Mouse (Mus musculus): ENCODE results near the gene Htr2c.
A peak's percentile ranks its signal among the peaks of the same experiment; 100 is the strongest.

The Htr2c gene

GRCm38 (mm10) chrX:146962258-146962913, at the start of gene Htr2c:
Gene Htr2c (plus strand): TSS chrX:146962513.
- no peak for DNase-seq (ENCODE audit: low read depth)

DNA sequence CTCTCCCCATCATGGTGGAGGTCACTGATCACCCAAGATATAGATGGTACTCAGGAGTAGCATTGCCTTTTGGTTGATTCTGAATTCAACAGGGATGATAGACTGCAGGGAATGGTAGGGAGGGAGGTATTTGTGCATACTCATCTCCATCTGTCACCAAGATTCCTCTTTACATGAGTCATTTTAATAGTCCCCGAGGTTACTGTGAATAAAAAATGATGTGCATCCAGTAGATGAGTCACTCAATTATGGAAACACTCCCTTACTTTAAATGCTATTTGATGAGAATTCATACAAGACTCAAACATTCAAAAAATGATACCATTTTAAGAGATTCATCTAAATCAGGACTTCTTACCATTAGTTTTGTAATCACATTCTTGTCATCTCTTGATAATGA, 34.1 kb upstream of the Htr2c start:
- DNase-seq (ENCODE audit: low read depth), result no peak

DNA sequence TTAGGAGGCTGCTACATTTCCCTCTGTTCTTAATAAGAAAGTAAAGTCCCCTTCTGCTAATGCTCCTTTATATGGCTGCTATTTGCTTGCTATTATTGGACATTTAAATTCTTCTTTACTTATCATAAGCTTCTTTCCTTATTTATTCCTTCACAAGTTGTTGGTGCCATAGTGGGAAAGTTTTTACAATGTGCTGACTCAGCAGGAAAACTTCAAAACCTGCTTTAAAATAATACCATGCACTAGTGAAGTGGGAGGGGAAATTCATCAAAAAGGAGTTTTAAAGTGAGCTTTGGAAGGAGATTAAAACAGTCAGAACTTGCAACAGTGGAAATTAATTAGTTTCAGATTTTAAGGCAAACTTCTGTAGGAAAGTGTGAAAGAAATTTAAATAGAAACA, 26.0 kb upstream of the Htr2c start:
- DNase-seq (ENCODE audit: low read depth), result no peak

GRCm38 (mm10) chrX:146946216-146946886, 16.0 kb upstream of the Htr2c start:
- DNase-seq (ENCODE audit: low read depth), result no peak

- no peak for DNase-seq (ENCODE audit: low read depth)
Observed at GRCm38 (mm10) chrX:146946996-146947395, 15.3 kb upstream of the Htr2c start.

DNA sequence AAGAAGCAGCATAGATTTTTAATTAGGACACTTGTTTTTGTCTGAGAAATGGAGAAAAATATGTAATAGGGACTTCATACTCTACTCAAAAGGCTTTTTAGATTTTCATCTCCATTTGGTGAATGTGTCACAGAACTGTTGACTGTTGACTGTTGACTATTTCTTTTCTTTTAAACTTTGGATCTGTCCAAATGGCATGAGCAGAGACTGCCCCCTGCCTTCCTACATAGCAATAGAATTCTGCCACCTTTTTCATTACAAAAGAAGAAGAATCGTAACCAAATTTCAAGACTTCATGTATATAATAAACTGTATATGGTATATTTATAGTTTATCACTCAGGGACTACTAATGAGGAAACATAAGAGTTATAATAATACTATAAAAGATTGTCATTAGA, 3.7 kb upstream of the Htr2c start:
- no peak for DNase-seq (ENCODE audit: low read depth)

DNA sequence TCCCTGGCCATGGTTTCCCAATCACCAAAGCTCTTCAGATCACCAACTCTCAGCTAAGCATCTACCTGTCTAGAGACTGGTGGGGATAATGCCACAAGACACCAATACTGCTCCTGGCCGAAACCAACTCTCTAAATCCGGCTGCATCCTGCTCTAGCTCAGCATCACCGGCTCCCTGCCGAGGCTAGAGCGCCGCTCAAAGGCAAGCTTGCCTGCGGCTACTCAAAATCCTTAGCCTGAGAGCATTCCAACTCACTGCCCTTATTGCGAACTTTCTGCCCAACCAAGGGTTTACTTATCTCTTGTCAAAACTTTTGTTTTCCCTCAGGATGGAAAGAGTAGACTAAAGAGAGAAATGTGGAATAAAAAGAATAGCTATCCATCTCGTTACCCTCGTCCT, 2.4 kb upstream of the Htr2c start:
- DNase-seq (ENCODE audit: low read depth), result no peak

GRCm38 (mm10) chrX:146962914-146963547, 718 bp downstream of the Htr2c start:
- DNase-seq (ENCODE audit: low read depth), result no peak

- peak; percentile 0 for DNase-seq (ENCODE audit: low read depth)
Observed at GRCm38 (mm10) chrX:146979931-146980330, 17.6 kb downstream of the Htr2c start.

DNA sequence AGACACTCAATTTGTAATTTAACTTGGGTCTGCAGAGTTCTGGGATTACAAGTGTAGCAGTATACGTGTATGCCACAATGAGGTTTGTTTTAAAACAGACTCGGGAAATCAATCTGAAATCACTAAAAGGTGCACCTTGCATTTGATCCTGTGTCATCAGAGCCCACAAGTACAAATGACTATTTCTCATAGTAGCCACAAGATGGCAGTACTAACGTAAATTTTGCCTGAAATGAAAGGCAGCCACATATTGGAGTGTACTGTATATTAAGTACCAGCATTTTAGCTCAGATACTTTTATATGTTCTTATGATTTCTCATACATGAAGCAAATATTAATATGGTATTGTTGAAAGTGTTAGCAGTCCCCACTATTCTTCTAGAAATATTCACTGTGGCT, 93.4 kb downstream of the Htr2c start:
- no peak for DNase-seq (ENCODE audit: low read depth)

GRCm38 (mm10) chrX:147071622-147072021, 109.3 kb downstream of the Htr2c start:
- peak; percentile 0 for DNase-seq (ENCODE audit: low read depth)

- no peak for DNase-seq (ENCODE audit: low read depth)
Observed at GRCm38 (mm10) chrX:147119155-147119554, 156.8 kb downstream of the Htr2c start.

- DNase-seq (ENCODE audit: low read depth), result no peak
Observed at GRCm38 (mm10) chrX:147215251-147215650, 252.9 kb downstream of the Htr2c start.

- DNase-seq (ENCODE audit: low read depth), result no peak
Observed at GRCm38 (mm10) chrX:147217382-147218013, 255.2 kb downstream of the Htr2c start.

- no peak for DNase-seq (ENCODE audit: low read depth)
Observed at GRCm38 (mm10) chrX:147238806-147239542, 276.7 kb downstream of the Htr2c start.

All from induced T-regulatory cell, adult 2 months (primary cell).